Mouse (Mus musculus) megakaryocyte, embryonic 14.5 days (primary cell): Measurements from ENCODE around the gene Ece1. TPM values are rescaled to one million over a fixed set of nuclear protein-coding genes. Genes with fewer than 3 reads are reported as not detected.

Experiments used
- H3K27me3 ChIP-seq: replicated peaks from 2 replicates; pipeline ENCODE3; 2012; ENCODE audit warnings: inconsistent platforms
- H3K36me3 ChIP-seq: replicated peaks from 2 replicates; pipeline ENCODE3; 2012; ENCODE audit warnings: low read length, inconsistent platforms, mixed read lengths
- H3K4me1 ChIP-seq: 2 replicates; pipeline ENCODE4 v1.6.1; 2012; ENCODE audit warnings: inconsistent platforms
- H3K4me3 ChIP-seq: replicated peaks from 2 replicates; pipeline ENCODE3; 2012; ENCODE audit warnings: moderate library complexity, mild to moderate bottlenecking, inconsistent platforms
- H3K9me3 ChIP-seq: 2 replicates; pipeline ENCODE4 v1.6.1; 2012; ENCODE audit warnings: inconsistent platforms
- FLI1 ChIP-seq: IDR thresholded peaks from 2 replicates; pipeline ENCODE4 v1.6.1; 2012; ENCODE audit warnings: low read length, inconsistent platforms, mixed read lengths
- GATA1 ChIP-seq: IDR thresholded peaks from 3 replicates; pipeline ENCODE4 v1.6.1; 2012; ENCODE audit warnings: mixed read lengths, low read length, inconsistent platforms, borderline replicate concordance
- polyA plus RNA-seq: library from polyadenylated mRNA; stranded (reverse); fragments of >175 nt; gene quantifications from 2 replicates; pipeline ENCODE4 v1.2.3, GENCODE M21; 2012; ENCODE audit warnings: low replicate concordance; ENCODE audit not compliant: insufficient read depth

The Ece1 gene
- 3.1 and 5.0 TPM in 2 replicates for polyA plus RNA-seq

DNA sequence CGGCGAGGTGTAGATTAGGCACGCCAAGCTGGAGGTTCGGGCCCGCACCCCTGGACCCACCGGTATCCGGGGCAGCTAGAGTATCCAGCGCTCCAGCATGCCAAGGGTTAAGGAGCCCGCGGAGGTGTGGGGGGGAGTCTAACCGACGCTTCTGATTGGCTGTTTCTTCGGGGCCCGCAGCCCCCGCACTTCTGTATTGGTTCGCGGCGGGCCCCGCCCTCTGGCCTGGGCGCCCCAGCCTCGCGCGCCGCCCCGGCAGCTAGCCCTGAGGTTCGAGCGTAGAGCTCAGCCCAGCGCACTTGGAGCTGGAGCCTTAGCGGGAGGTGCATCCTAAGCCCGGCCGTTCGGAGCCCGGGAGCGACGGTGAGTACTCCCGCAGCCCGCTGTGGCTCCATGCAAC, at the start of gene Ece1:
TSS of gene Ece1 (plus strand) at position 219 of the 400 bp plus-strand sequence.
- peaks cover 88% of the 10 kb centered on the region for H3K27me3 ChIP-seq
- peak within 1 kb of the TSS; percentile 92 for H3K4me3 ChIP-seq
- no peak for TF ChIP-seq FLI1
- TF ChIP-seq GATA1, result no peak
- H3K36me3 ChIP-seq, result no peaks in the 10 kb centered on the region
- H3K9me3 ChIP-seq, result 0 out of 2 replicates have a peak, but pooled peaks cover 3% of the 10 kb centered on the region
- peaks cover 56% of the 10 kb centered on the region for H3K4me1 ChIP-seq

GRCm38 (mm10) chr4:137812946-137813708, 48.9 kb upstream of the Ece1 start:
- peaks cover 45% of the 10 kb centered on the region for H3K27me3 ChIP-seq
- no peak for TF ChIP-seq FLI1
- no peak for TF ChIP-seq GATA1
- no peak overlapping the region for H3K4me3 ChIP-seq
- no peaks in the 10 kb centered on the region for H3K36me3 ChIP-seq
- H3K9me3 ChIP-seq, result no peaks in the 10 kb centered on the region
- H3K4me1 ChIP-seq, result peaks cover 14% of the 10 kb centered on the region

DNA sequence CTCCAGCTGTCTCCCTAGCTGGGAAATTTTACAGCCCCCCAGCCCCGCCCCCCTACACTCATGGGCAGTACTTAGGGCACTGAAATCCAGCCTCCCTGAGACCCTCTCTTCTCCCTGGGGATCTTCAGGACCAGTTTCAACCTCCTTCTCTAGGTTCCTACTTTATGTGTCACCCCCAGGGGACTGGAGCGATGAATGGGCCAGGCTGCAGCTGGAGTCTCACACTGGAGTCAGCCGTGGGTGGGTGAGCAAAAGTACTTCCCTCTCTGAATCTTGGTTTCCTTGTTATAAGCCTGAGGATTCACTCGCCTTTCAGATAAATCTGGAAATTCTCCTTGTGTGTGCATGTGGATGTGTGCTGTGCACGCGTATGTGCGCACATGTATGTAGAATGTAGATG, 47.9 kb upstream of the Ece1 start:
- TF ChIP-seq FLI1 (no peak), GATA1 (no peak)
- peaks cover 13% of the 10 kb centered on the region for H3K4me1 ChIP-seq

DNA sequence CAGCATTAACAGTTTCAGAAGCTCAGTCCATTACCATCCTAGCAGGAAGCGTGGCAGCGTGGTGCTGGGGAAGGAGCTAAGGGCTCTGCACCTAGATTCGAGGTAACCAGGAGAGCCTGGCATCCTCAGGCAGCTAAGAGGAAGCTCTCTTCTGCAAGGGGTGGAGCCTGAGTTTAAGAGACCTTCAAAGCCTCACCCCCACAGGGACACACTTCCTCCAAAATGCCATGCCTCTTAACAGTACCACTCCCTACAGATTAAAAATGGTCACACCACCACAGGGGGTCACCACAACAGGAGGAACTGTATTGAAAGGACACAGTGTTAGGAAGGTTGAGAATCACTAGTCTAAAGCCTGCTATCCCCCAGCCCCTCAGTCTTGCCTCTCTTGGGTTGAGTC, 46.6 kb upstream of the Ece1 start:
- Histone ChIP-seq H3K36me3 (no peaks in the 10 kb centered on the region), H3K4me3 (no peak overlapping the region), H3K27me3 (peaks cover 33% of the 10 kb centered on the region), H3K4me1 (peaks cover 11% of the 10 kb centered on the region), H3K9me3 (no peaks in the 10 kb centered on the region)
- TF ChIP-seq GATA1 (no peak), FLI1 (no peak)

More for the DNA sequence above, 47.9 kb upstream of the Ece1 start:
- no peak overlapping the region for H3K4me3 ChIP-seq
- no peaks in the 10 kb centered on the region for H3K36me3 ChIP-seq
- H3K9me3 ChIP-seq, result no peaks in the 10 kb centered on the region
- H3K27me3 ChIP-seq, result peaks cover 45% of the 10 kb centered on the region

GRCm38 (mm10) chr4:137816216-137816615, 45.8 kb upstream of the Ece1 start:
- Histone ChIP-seq H3K9me3 (no peaks in the 10 kb centered on the region), H3K27me3 (peaks cover 31% of the 10 kb centered on the region), H3K36me3 (no peaks in the 10 kb centered on the region), H3K4me1 (peaks cover 18% of the 10 kb centered on the region), H3K4me3 (no peak overlapping the region)
- TF ChIP-seq FLI1, result no peak

DNA sequence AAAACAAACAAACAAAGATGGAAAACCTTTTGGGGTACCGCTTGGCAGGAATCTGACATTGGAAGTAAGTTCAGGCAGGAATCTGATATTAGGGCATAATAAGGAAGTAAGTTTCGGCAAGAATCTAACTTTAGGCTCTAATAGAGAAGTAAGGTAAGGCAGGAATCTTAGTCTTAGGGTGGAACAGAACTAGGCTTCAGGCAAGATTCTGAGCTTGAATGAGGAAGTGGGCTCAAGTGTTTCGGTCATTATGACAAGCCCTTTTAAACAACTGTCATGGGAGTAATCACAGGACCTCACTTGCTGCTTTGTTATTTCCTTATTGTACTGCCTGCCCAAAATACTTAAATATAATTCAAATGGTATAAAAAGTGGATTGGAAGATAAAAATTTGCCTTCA, 43.7 kb upstream of the Ece1 start:
- H3K36me3 ChIP-seq, result no peaks in the 10 kb centered on the region
- no peaks in the 10 kb centered on the region for H3K9me3 ChIP-seq
- peaks cover 19% of the 10 kb centered on the region for H3K4me1 ChIP-seq
- H3K4me3 ChIP-seq, result no peak overlapping the region
- no peak for TF ChIP-seq GATA1
- TF ChIP-seq FLI1, result no peak
- H3K27me3 ChIP-seq, result peaks cover 17% of the 10 kb centered on the region

GRCm38 (mm10) chr4:137819487-137819886, 42.5 kb upstream of the Ece1 start:
- TF ChIP-seq GATA1 (no peak), FLI1 (no peak)
- Histone ChIP-seq H3K4me1 (peaks cover 19% of the 10 kb centered on the region), H3K36me3 (no peaks in the 10 kb centered on the region), H3K4me3 (no peak overlapping the region), H3K9me3 (no peaks in the 10 kb centered on the region), H3K27me3 (peaks cover 8% of the 10 kb centered on the region)

DNA sequence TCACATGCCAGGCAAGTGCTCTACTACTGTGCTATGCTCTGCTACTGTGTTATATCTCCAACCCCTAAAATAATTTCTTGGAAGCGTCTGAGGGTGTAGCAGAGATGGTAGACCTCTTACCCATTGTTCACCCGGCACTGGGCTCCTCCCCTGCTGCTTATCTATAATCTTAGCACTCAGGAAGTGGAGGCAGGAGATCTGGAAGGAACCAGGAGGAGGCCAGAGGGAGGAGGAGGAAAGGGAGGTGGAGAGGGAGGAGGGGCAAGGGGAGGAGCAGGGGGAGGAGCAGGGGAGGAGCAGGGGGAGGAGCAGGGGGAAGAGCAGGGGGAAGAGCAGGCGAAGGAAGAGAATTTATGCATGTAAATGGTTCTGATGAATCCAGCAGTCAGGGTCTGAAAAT, 41.3 kb upstream of the Ece1 start:
- Histone ChIP-seq H3K36me3 (no peaks in the 10 kb centered on the region), H3K27me3 (peaks cover 13% of the 10 kb centered on the region), H3K4me1 (peaks cover 15% of the 10 kb centered on the region), H3K9me3 (no peaks in the 10 kb centered on the region), H3K4me3 (peak overlapping the region; percentile 47)
- TF ChIP-seq FLI1, result no peak
- TF ChIP-seq GATA1, result no peak

DNA sequence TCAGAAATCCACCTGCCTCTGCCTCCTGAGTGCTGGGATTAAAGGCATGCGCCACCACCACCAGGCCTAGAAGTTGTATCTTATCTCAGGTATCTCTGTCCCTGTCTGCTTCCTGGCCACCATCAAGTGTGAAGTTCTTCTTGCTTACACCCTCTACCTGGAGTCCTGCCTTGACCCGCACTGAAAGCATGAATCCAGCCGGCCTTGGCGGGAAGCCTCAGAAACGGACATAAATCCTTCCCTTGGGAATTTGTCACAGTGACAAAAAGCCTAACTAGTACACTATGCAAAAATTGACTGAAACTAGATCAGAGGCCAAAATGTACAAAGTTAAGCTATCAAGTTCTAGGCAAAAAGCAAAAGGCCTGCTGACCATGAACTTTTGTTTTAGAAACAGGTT, 39.5 kb upstream of the Ece1 start:
- Histone ChIP-seq H3K27me3 (peaks cover 8% of the 10 kb centered on the region), H3K4me1 (peaks cover 9% of the 10 kb centered on the region), H3K9me3 (no peaks in the 10 kb centered on the region), H3K36me3 (no peaks in the 10 kb centered on the region), H3K4me3 (no peak overlapping the region)
- TF ChIP-seq FLI1 (no peak), GATA1 (no peak)

DNA sequence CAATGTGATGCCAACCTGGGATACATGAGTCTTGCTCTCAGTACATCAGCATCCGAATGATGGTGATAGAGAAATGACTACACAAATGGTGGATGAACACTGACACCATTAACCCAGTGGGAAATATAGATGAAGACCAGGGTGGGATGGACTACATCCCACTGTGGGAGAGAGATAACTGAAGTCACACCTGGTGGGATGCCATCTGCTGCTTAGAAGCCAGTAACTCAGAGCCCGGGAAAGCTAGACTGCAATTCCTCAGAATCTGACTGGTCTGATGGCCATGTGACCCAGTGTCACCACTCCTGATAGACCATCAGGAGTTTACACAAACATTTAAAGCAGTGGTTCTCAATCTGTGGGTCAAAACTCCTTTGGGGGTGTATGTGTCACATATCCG, 38.5 kb upstream of the Ece1 start:
- peaks cover 9% of the 10 kb centered on the region for H3K4me1 ChIP-seq
- no peaks in the 10 kb centered on the region for H3K9me3 ChIP-seq
- H3K27me3 ChIP-seq, result peaks cover 14% of the 10 kb centered on the region
- H3K36me3 ChIP-seq, result no peaks in the 10 kb centered on the region
- TF ChIP-seq FLI1, result no peak
- no peak for TF ChIP-seq GATA1
- H3K4me3 ChIP-seq, result no peak overlapping the region

DNA sequence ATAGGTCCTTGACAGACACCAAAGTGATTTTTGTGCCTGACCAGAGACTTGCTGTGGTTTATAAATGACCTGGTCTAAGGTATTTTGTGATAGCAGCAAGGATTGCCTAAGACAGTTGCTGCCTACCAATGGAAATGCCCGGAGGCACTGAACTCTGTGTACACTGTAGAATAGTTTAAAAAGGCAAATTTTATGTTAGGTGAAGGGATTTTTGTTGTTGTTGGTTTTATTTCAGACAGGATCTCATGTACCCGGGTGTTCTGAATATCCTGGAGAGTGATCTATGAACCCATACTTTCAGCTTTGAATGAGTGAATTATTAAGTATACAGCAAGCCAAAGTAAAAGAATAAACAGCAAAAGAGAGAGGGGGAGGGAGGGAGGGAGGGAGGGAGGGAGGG, 37.2 kb upstream of the Ece1 start:
- TF ChIP-seq FLI1, result no peak
- no peak for TF ChIP-seq GATA1
- Histone ChIP-seq H3K4me3 (no peak overlapping the region), H3K27me3 (peaks cover 26% of the 10 kb centered on the region), H3K4me1 (peaks cover 9% of the 10 kb centered on the region), H3K9me3 (no peaks in the 10 kb centered on the region), H3K36me3 (no peaks in the 10 kb centered on the region)
